Mouse (Mus musculus) intestine, embryonic 14.5 days (tissue): Measurements from ENCODE around the gene Atp6v1g3. TPM values are rescaled to one million over a fixed set of nuclear protein-coding genes. Genes with fewer than 3 reads are reported as not detected.

Source experiments
- ATAC-seq: fragments of 200-750 bp; cut with Nextera tagmentation; replicated peaks from 2 replicates; pipeline ENCODE4 v1.8.0; 2017; ENCODE audit warnings: low read depth, moderate number of reproducible peaks, moderate TSS enrichment, moderate library complexity; ENCODE audit not compliant: low FRiP score, low TSS enrichment
- DNase-seq: peaks from one replicate; pipeline ENCODE4 v3.0.0-alpha.2; 2018; ENCODE audit warnings: low spot score
- H3K27ac ChIP-seq: fragments of 300-500 bp; sonication (generic); 2 replicates; pipeline ENCODE4 v1.5.1; 2014; ENCODE audit warnings: low read depth, mild to moderate bottlenecking, control low read depth
- H3K27me3 ChIP-seq: fragments of 300-500 bp; sonication (generic); replicated peaks from 2 replicates; pipeline ENCODE4 v1.6.1; 2014; ENCODE audit warnings: low read length, control low read depth; ENCODE audit not compliant: control insufficient read depth, insufficient read depth
- H3K36me3 ChIP-seq: fragments of 300-500 bp; sonication (generic); 2 replicates; pipeline ENCODE4 v1.6.1; 2014; ENCODE audit warnings: low read length, control low read depth; ENCODE audit not compliant: control insufficient read depth, insufficient read depth
- H3K4me1 ChIP-seq: fragments of 300-500 bp; sonication (generic); replicated peaks from 2 replicates; pipeline ENCODE4 v1.6.1; 2014; ENCODE audit warnings: low read length, control low read depth, mixed read lengths; ENCODE audit not compliant: control insufficient read depth, insufficient read depth
- H3K4me2 ChIP-seq: fragments of 300-500 bp; sonication (generic); 2 replicates; pipeline ENCODE4 v1.6.1; 2014; ENCODE audit warnings: low read length
- H3K4me3 ChIP-seq: fragments of 300-500 bp; sonication (generic); 2 replicates; pipeline ENCODE4 v1.5.1; 2014; ENCODE audit warnings: low read depth, low read length, control low read depth, mixed read lengths
- H3K9ac ChIP-seq: fragments of 300-500 bp; sonication (generic); 2 replicates; pipeline ENCODE4 v1.6.1; 2014; ENCODE audit warnings: mild to moderate bottlenecking, low read length
- H3K9me3 ChIP-seq: fragments of 300-500 bp; sonication (generic); 2 replicates; pipeline ENCODE4 v1.6.1; 2016; ENCODE audit warnings: low read length, control low read depth; ENCODE audit not compliant: control insufficient read depth
- WGBS: fragments of 180-500 bp; shearing (Covaris S2); extraction: QIAGEN DNeasy Blood & Tissue Kit; methylation state at CpG from one replicate; pipeline ENCODE4 v1.1.7; 2014; 5-methylcytosine and 5-hydroxymethylcytosine counted together
- polyA plus RNA-seq: library from polyadenylated mRNA; unstranded; fragments of >200 nt; fragmentation: Nextera tagmentation; extraction: Ambion mirVana; gene quantifications from 2 replicates; pipeline ENCODE4 v1.2.1, GENCODE M21; 2014

Gene Atp6v1g3
- polyA plus RNA-seq, 1 experiment from 2014 or later: not detected

GRCm38 (mm10) chr1:138294487-138294886, 20.9 kb downstream of the Atp6v1g3 start:
- H3K27me3 ChIP-seq: no peaks in the 10 kb centered on the region
- DNase-seq (no peak), ATAC-seq (no peak)
- H3K4me3 ChIP-seq: no peak overlapping the region
- H3K36me3 ChIP-seq: no peaks in the 10 kb centered on the region
- WGBS: 92% methylated on average over 5 of the region's 5 CpGs
- H3K27ac ChIP-seq: no peak overlapping the region
- no peak overlapping the region for H3K9ac ChIP-seq
- H3K4me1 ChIP-seq: no peaks in the 10 kb centered on the region
- no peak overlapping the region for H3K4me2 ChIP-seq
- H3K9me3 ChIP-seq: no peaks in the 10 kb centered on the region

GRCm38 (mm10) chr1:138298156-138298555, 24.6 kb downstream of the Atp6v1g3 start:
- WGBS: 29% methylated on average over 2 of the region's 2 CpGs

GRCm38 (mm10) chr1:138299576-138299975, 26.0 kb downstream of the Atp6v1g3 start:
- 61% methylated on average over 4 of the region's 4 CpGs for WGBS
- Histone ChIP-seq H3K9ac (no peak overlapping the region), H3K4me3 (no peak overlapping the region), H3K27ac (no peak overlapping the region), H3K4me2 (no peak overlapping the region), H3K4me1 (no peaks in the 10 kb centered on the region), H3K27me3 (no peaks in the 10 kb centered on the region), H3K9me3 (no peaks in the 10 kb centered on the region), H3K36me3 (no peaks in the 10 kb centered on the region)
- DNase-seq (no peak), ATAC-seq (no peak)

More at GRCm38 (mm10) chr1:138298156-138298555, 24.6 kb downstream of the Atp6v1g3 start:
- no peaks in the 10 kb centered on the region for H3K36me3 ChIP-seq
- no peaks in the 10 kb centered on the region for H3K9me3 ChIP-seq
- H3K9ac ChIP-seq: no peak overlapping the region
- no peak overlapping the region for H3K27ac ChIP-seq
- ATAC-seq: no peak
- no peak overlapping the region for H3K4me3 ChIP-seq
- H3K4me1 ChIP-seq: no peaks in the 10 kb centered on the region
- no peaks in the 10 kb centered on the region for H3K27me3 ChIP-seq
- no peak overlapping the region for H3K4me2 ChIP-seq
- no peak for DNase-seq

GRCm38 (mm10) chr1:138301920-138302319, 28.4 kb downstream of the Atp6v1g3 start:
- 84% methylated on average over 5 of the region's 5 CpGs for WGBS
- Histone ChIP-seq H3K27ac (no peak overlapping the region), H3K27me3 (no peaks in the 10 kb centered on the region)

GRCm38 (mm10) chr1:138302756-138303155, 29.2 kb downstream of the Atp6v1g3 start:
- WGBS: 85% methylated on average over 2 of the region's 2 CpGs
- Histone ChIP-seq H3K9ac (no peak overlapping the region), H3K4me2 (no peak overlapping the region), H3K4me3 (no peak overlapping the region), H3K27me3 (no peaks in the 10 kb centered on the region), H3K9me3 (no peaks in the 10 kb centered on the region), H3K27ac (no peak overlapping the region), H3K36me3 (no peaks in the 10 kb centered on the region), H3K4me1 (no peaks in the 10 kb centered on the region)
- ATAC-seq (no peak), DNase-seq (no peak)

More at GRCm38 (mm10) chr1:138301920-138302319, 28.4 kb downstream of the Atp6v1g3 start:
- Histone ChIP-seq H3K9me3 (no peaks in the 10 kb centered on the region), H3K9ac (no peak overlapping the region), H3K4me1 (no peaks in the 10 kb centered on the region), H3K36me3 (no peaks in the 10 kb centered on the region), H3K4me2 (no peak overlapping the region), H3K4me3 (no peak overlapping the region)
- ATAC-seq: no peak
- DNase-seq: no peak

GRCm38 (mm10) chr1:138303296-138303695, 29.8 kb downstream of the Atp6v1g3 start:
- H3K4me3 ChIP-seq: no peak overlapping the region
- H3K36me3 ChIP-seq: no peaks in the 10 kb centered on the region
- no peaks in the 10 kb centered on the region for H3K27me3 ChIP-seq
- no peak overlapping the region for H3K27ac ChIP-seq
- WGBS: 81% methylated on average over 1 of the region's 1 CpGs
- H3K9ac ChIP-seq: no peak overlapping the region
- no peaks in the 10 kb centered on the region for H3K4me1 ChIP-seq
- DNase-seq (no peak), ATAC-seq (no peak)
- H3K9me3 ChIP-seq: no peaks in the 10 kb centered on the region
- H3K4me2 ChIP-seq: no peak overlapping the region

- Histone ChIP-seq H3K4me2 (no peak overlapping the region), H3K27ac (no peak overlapping the region), H3K27me3 (no peaks in the 10 kb centered on the region), H3K9ac (no peak overlapping the region), H3K36me3 (no peaks in the 10 kb centered on the region), H3K4me1 (no peaks in the 10 kb centered on the region), H3K9me3 (no peaks in the 10 kb centered on the region), H3K4me3 (no peak overlapping the region)
- DNase-seq (no peak), ATAC-seq (no peak)
- WGBS: 60% methylated on average over 8 of the region's 8 CpGs
These were observed 30.8 kb downstream of the Atp6v1g3 start for GRCm38 (mm10) chr1:138304141-138304915.

- Histone ChIP-seq H3K4me1 (no peaks in the 10 kb centered on the region), H3K9ac (no peak overlapping the region), H3K27ac (no peak overlapping the region), H3K4me2 (no peak overlapping the region), H3K9me3 (no peaks in the 10 kb centered on the region), H3K27me3 (no peaks in the 10 kb centered on the region), H3K4me3 (no peak overlapping the region), H3K36me3 (no peaks in the 10 kb centered on the region)
- DNase-seq (no peak), ATAC-seq (no peak)
- WGBS: 59% methylated on average over 3 of the region's 3 CpGs
These were observed 49.1 kb downstream of the Atp6v1g3 start for GRCm38 (mm10) chr1:138322657-138323056.

- no peaks in the 10 kb centered on the region for H3K9me3 ChIP-seq
- H3K27ac ChIP-seq: no peak overlapping the region
- H3K36me3 ChIP-seq: no peaks in the 10 kb centered on the region
- H3K4me1 ChIP-seq: no peaks in the 10 kb centered on the region
- H3K27me3 ChIP-seq: no peaks in the 10 kb centered on the region
- ATAC-seq (no peak), DNase-seq (no peak)
- no peak overlapping the region for H3K9ac ChIP-seq
- H3K4me2 ChIP-seq: no peak overlapping the region
- 80% methylated on average over 4 of the region's 4 CpGs for WGBS
- H3K4me3 ChIP-seq: no peak overlapping the region
These were observed 49.6 kb downstream of the Atp6v1g3 start for GRCm38 (mm10) chr1:138323076-138323630.
